Mouse (Mus musculus) CD4-positive, CD25-positive, alpha-beta regulatory T cell, adult 2 months (primary cell): Measurements from ENCODE around the gene Snn.

Experiments
- DNase-seq: peaks from one replicate; pipeline ENCODE4 v3.0.0-alpha.2; 2012; ENCODE audit warnings: low read depth, low spot score

The Snn gene

GRCm38 (mm10) chr16:11078216-11078869 is 17.6 kb downstream of the Snn start:
- peak; percentile 20 for DNase-seq

- DNase-seq: no peak
These were observed 23.4 kb downstream of the Snn start for GRCm38 (mm10) chr16:11084181-11084580.

GRCm38 (mm10) chr16:11086299-11086698 is 25.6 kb downstream of the Snn start:
- DNase-seq: no peak

GRCm38 (mm10) chr16:11086856-11087588 is 26.3 kb downstream of the Snn start:
- no peak for DNase-seq

- no peak for DNase-seq
These were observed 30.3 kb downstream of the Snn start for GRCm38 (mm10) chr16:11090836-11091570.

- no peak for DNase-seq
These were observed 31.3 kb downstream of the Snn start for GRCm38 (mm10) chr16:11092061-11092460.

- no peak for DNase-seq
These were observed 31.8 kb downstream of the Snn start for GRCm38 (mm10) chr16:11092523-11092922.

GRCm38 (mm10) chr16:11093717-11094386 is 33.1 kb downstream of the Snn start:
- DNase-seq: no peak

GRCm38 (mm10) chr16:11097301-11097700 is 36.6 kb downstream of the Snn start:
- DNase-seq: no peak

GRCm38 (mm10) chr16:11104905-11105304 is 44.2 kb downstream of the Snn start:
- DNase-seq: no peak

- DNase-seq: peak; percentile 56
These were observed 48.5 kb downstream of the Snn start for GRCm38 (mm10) chr16:11109198-11109740.

GRCm38 (mm10) chr16:11122625-11123024 is 61.9 kb downstream of the Snn start:
- DNase-seq: no peak

- DNase-seq: no peak
These were observed 63.4 kb downstream of the Snn start for GRCm38 (mm10) chr16:11124110-11124509.
